Mouse (Mus musculus) hindbrain, embryonic 15.5 days (tissue): Measurements from ENCODE around the gene Polr1c. TPM values are rescaled to one million over a fixed set of nuclear protein-coding genes. Genes with fewer than 3 reads are reported as not detected.
A peak's percentile ranks its signal among the peaks of the same experiment; 100 is the strongest.

Experiments used
- ATAC-seq: fragments of 200-750 bp; cut with Nextera tagmentation; 2 replicates; pipeline ENCODE4 v1.8.0; 2017; ENCODE audit warnings: low read depth, moderate number of reproducible peaks, moderate TSS enrichment; ENCODE audit not compliant: low FRiP score
- H3K27ac ChIP-seq: fragments of 300-500 bp; sonication (generic); replicated peaks from 2 replicates; pipeline ENCODE4 v1.5.1; 2015; ENCODE audit warnings: mild to moderate bottlenecking, inconsistent platforms
- H3K27me3 ChIP-seq: fragments of 300-500 bp; sonication (generic); 2 replicates; pipeline ENCODE4 v1.6.1; 2015; ENCODE audit warnings: control low read depth, inconsistent platforms
- H3K36me3 ChIP-seq: fragments of 300-500 bp; sonication (generic); 2 replicates; pipeline ENCODE4 v1.6.1; 2015; ENCODE audit warnings: control low read depth, inconsistent platforms
- H3K4me1 ChIP-seq: fragments of 300-500 bp; sonication (generic); replicated peaks from 2 replicates; pipeline ENCODE4 v1.6.1; 2015; ENCODE audit warnings: control low read depth, inconsistent platforms
- H3K4me2 ChIP-seq: fragments of 300-500 bp; sonication (generic); 2 replicates; pipeline ENCODE4 v1.6.1; 2015; ENCODE audit warnings: moderate library complexity, mild to moderate bottlenecking, inconsistent platforms
- H3K4me3 ChIP-seq: fragments of 300-500 bp; sonication (generic); 2 replicates; pipeline ENCODE4 v1.5.1; 2015; ENCODE audit warnings: mild to moderate bottlenecking, inconsistent platforms
- H3K9ac ChIP-seq: fragments of 300-500 bp; sonication (generic); 2 replicates; pipeline ENCODE4 v1.6.1; 2015; ENCODE audit warnings: inconsistent platforms
- H3K9me3 ChIP-seq: fragments of 300-500 bp; sonication (generic); 2 replicates; pipeline ENCODE4 v1.6.1; 2016; ENCODE audit warnings: control low read depth, inconsistent platforms
- WGBS: fragments of 180-500 bp; shearing (Covaris S2); methylation state at CpG from one replicate; pipeline ENCODE4 v1.1.7; 2015; 5-methylcytosine and 5-hydroxymethylcytosine counted together
- polyA plus RNA-seq: library from polyadenylated mRNA; unstranded; fragments of >200 nt; fragmentation: Nextera tagmentation; extraction: Ambion mirVana; gene quantifications from 2 replicates; pipeline ENCODE4 v1.2.1, GENCODE M21; 2015

Gene Polr1c
- polyA plus RNA-seq, 1 experiment from 2014 or later = 74.0 TPM

GRCm38 (mm10) chr17:46262201-46262694 lies 14.4 kb upstream of the Polr1c start:
- no peak overlapping the region for H3K4me2 ChIP-seq
- WGBS = 88% methylated on average over 5 of the region's 5 CpGs
- no peak overlapping the region for H3K4me3 ChIP-seq
- H3K27me3 ChIP-seq = no peaks in the 10 kb centered on the region
- no peak overlapping the region for H3K9ac ChIP-seq
- no peak for ATAC-seq
- no peaks in the 10 kb centered on the region for H3K4me1 ChIP-seq
- no peaks in the 10 kb centered on the region for H3K9me3 ChIP-seq
- peaks cover 47% of the 10 kb centered on the region; the same call in 1 of the 2 replicates for H3K36me3 ChIP-seq
- no peak overlapping the region for H3K27ac ChIP-seq

GRCm38 (mm10) chr17:46259675-46260074 lies 11.8 kb upstream of the Polr1c start:
- WGBS = 88% methylated on average over 17 of the region's 17 CpGs
- Histone ChIP-seq H3K27ac (no peak overlapping the region), H3K4me3 (no peak overlapping the region), H3K4me2 (no peak overlapping the region), H3K27me3 (no peaks in the 10 kb centered on the region), H3K4me1 (peaks cover 15% of the 10 kb centered on the region), H3K36me3 (peaks cover 53% of the 10 kb centered on the region; the same call in 1 of the 2 replicates), H3K9me3 (no peaks in the 10 kb centered on the region), H3K9ac (no peak overlapping the region)
- no peak for ATAC-seq

- Histone ChIP-seq H3K9me3 (no peaks in the 10 kb centered on the region), H3K36me3 (peaks cover 42% of the 10 kb centered on the region; the same call in 1 of the 2 replicates), H3K4me1 (peaks cover 21% of the 10 kb centered on the region), H3K27me3 (no peaks in the 10 kb centered on the region), H3K27ac (no peak overlapping the region), H3K9ac (no peak overlapping the region), H3K4me2 (no peak overlapping the region), H3K4me3 (no peak overlapping the region)
- ATAC-seq = no peak
- WGBS = 86% methylated on average over 30 of the region's 30 CpGs
Observed at GRCm38 (mm10) chr17:46258279-46259053, 10.6 kb upstream of the Polr1c start.

GRCm38 (mm10) chr17:46255147-46255546 lies 7.3 kb upstream of the Polr1c start:
- Histone ChIP-seq H3K4me1 (peaks cover 26% of the 10 kb centered on the region), H3K27ac (no peak overlapping the region), H3K27me3 (no peaks in the 10 kb centered on the region), H3K4me2 (peak overlapping the region; percentile 73), H3K36me3 (peaks cover 50% of the 10 kb centered on the region), H3K9me3 (no peaks in the 10 kb centered on the region), H3K9ac (peak overlapping the region; percentile 79), H3K4me3 (peak overlapping the region; percentile 70)
- 31% methylated on average over 6 of the region's 6 CpGs for WGBS
- no peak for ATAC-seq

- Histone ChIP-seq H3K4me1 (peaks cover 33% of the 10 kb centered on the region), H3K4me2 (peak overlapping the region; percentile 73), H3K4me3 (peak overlapping the region; percentile 70), H3K9me3 (no peaks in the 10 kb centered on the region), H3K27ac (peak overlapping the region; percentile 76), H3K9ac (peak overlapping the region; percentile 79), H3K27me3 (no peaks in the 10 kb centered on the region), H3K36me3 (peaks cover 42% of the 10 kb centered on the region)
- peak; percentile 15 for ATAC-seq
- WGBS = under 1% methylated on average over 44 of the region's 54 CpGs
Observed at GRCm38 (mm10) chr17:46254106-46254505, 6.3 kb upstream of the Polr1c start.

GRCm38 (mm10) chr17:46253452-46254084 lies 5.7 kb upstream of the Polr1c start, which contains the start of gene Lrrc73:
Gene Lrrc73 (plus strand): TSS chr17:46253531.
- Histone ChIP-seq H3K9me3 (no peaks in the 10 kb centered on the region), H3K9ac (peak within 1 kb of the TSS; percentile 79), H3K27ac (peak within 1 kb of the TSS; percentile 76), H3K27me3 (no peaks in the 10 kb centered on the region), H3K4me3 (peak within 1 kb of the TSS; percentile 70), H3K36me3 (peaks cover 41% of the 10 kb centered on the region), H3K4me1 (peaks cover 38% of the 10 kb centered on the region), H3K4me2 (peak within 1 kb of the TSS; percentile 73)
- peak; percentile 90 for ATAC-seq
- WGBS = 2% methylated on average over 48 of the region's 48 CpGs

GRCm38 (mm10) chr17:46252571-46253451 lies 5.0 kb upstream of the Polr1c start:
- Histone ChIP-seq H3K4me1 (peaks cover 40% of the 10 kb centered on the region), H3K4me3 (peak overlapping the region; percentile 70), H3K9me3 (no peaks in the 10 kb centered on the region), H3K9ac (peak overlapping the region; percentile 79; the same call in 1 of the 2 replicates), H3K36me3 (peaks cover 36% of the 10 kb centered on the region), H3K4me2 (peak overlapping the region; percentile 73), H3K27ac (peak overlapping the region; percentile 76; the same call in 1 of the 2 replicates), H3K27me3 (no peaks in the 10 kb centered on the region)
- 51% methylated on average over 14 of the region's 14 CpGs for WGBS
- no peak; the same call in 1 of the 2 replicates for ATAC-seq

GRCm38 (mm10) chr17:46251174-46251573 lies 3.3 kb upstream of the Polr1c start:
- H3K4me3 ChIP-seq = no peak overlapping the region
- 85% methylated on average over 7 of the region's 7 CpGs for WGBS
- no peaks in the 10 kb centered on the region for H3K27me3 ChIP-seq
- no peak overlapping the region for H3K9ac ChIP-seq
- peaks cover 28% of the 10 kb centered on the region for H3K36me3 ChIP-seq
- ATAC-seq = no peak
- H3K27ac ChIP-seq = no peak overlapping the region
- H3K9me3 ChIP-seq = no peaks in the 10 kb centered on the region
- no peak overlapping the region for H3K4me2 ChIP-seq
- H3K4me1 ChIP-seq = peaks cover 50% of the 10 kb centered on the region

- under 1% methylated on average over 37 of the region's 37 CpGs for WGBS
- H3K27ac ChIP-seq = peak overlapping the region; percentile 80
- no peaks in the 10 kb centered on the region for H3K27me3 ChIP-seq
- H3K4me1 ChIP-seq = peaks cover 26% of the 10 kb centered on the region
- peak overlapping the region; percentile 75 for H3K4me3 ChIP-seq
- peak overlapping the region; percentile 83 for H3K4me2 ChIP-seq
- H3K9me3 ChIP-seq = no peaks in the 10 kb centered on the region
- peak overlapping the region; percentile 86 for H3K9ac ChIP-seq
- peaks cover 53% of the 10 kb centered on the region for H3K36me3 ChIP-seq
- ATAC-seq = peak; percentile 60
Observed at GRCm38 (mm10) chr17:46248189-46248522, 302 bp upstream of the Polr1c start.

GRCm38 (mm10) chr17:46244579-46244978 lies 3.3 kb downstream of the Polr1c start:
- Histone ChIP-seq H3K4me2 (no peak overlapping the region), H3K27me3 (no peaks in the 10 kb centered on the region), H3K9ac (no peak overlapping the region), H3K9me3 (no peaks in the 10 kb centered on the region), H3K4me3 (no peak overlapping the region), H3K4me1 (peaks cover 22% of the 10 kb centered on the region), H3K27ac (no peak overlapping the region), H3K36me3 (peaks cover 62% of the 10 kb centered on the region)
- WGBS = 60% methylated on average over 10 of the region's 10 CpGs
- ATAC-seq = no peak

GRCm38 (mm10) chr17:46243624-46244023 lies 4.2 kb downstream of the Polr1c start:
- Histone ChIP-seq H3K4me1 (peaks cover 12% of the 10 kb centered on the region), H3K9ac (no peak overlapping the region), H3K4me3 (no peak overlapping the region), H3K27ac (no peak overlapping the region), H3K27me3 (no peaks in the 10 kb centered on the region), H3K9me3 (no peaks in the 10 kb centered on the region), H3K4me2 (no peak overlapping the region), H3K36me3 (peaks cover 71% of the 10 kb centered on the region)
- 67% methylated on average over 2 of the region's 2 CpGs for WGBS
- ATAC-seq = no peak
